ENCODE assay signal across 8 mouse cellular contexts in the genomic region with DNA sequence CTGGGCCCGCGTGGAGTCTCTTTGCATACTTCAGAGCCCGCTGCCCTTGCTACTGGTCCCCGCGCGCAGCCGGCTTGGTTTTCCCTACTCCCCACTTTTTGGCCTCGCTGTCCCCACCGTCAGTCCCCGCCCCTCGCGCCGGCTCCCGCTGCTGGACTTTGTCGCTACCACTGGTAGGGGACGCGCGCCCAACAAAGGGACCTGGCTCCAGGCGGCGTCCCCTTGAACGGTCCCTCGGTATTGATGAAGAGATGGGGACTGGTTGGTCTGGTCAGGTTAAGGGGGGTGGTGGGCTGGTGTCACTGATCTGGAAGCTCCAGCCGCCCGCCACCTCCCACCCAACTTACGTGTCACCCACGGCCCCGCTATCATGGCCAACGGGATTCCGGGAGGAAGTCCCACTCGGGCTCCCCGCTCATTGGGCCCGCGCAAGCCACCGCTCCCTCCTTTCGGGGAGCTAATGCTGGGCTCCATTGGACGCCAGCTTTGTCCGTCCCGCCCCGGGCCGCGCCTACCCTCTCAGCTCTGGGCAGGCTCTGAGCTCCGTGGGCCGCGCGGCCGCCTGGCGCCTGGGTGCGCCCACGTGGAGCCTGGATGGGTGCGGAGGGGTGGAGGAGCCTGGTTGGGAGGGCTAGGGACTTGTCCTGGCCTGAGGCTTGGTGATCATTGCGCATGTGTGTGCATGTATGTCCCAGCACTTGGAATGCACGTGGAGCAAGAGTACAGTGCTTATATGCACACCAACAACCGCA. TPM values are rescaled to one million over a fixed set of nuclear protein-coding genes. Genes with fewer than 3 reads are reported as not detected.
A peak's percentile ranks its signal among the peaks of the same experiment; 100 is the strongest.
DNase-seq lines count a peak whose midpoint lies in the region; ATAC-seq and TF ChIP-seq lines count a peak whose summit lies in the region.

A gene (minus strand): TSS at position 399 of the 752 bp plus-strand sequence.

- peak; percentile 100 for ATAC-seq in embryonic facial prominence, embryonic 15.5 days (ENCODE audit: insufficient number of reproducible peaks, low FRiP score, low TSS enrichment, low read depth)
- peak; percentile 98 for ATAC-seq in limb, embryonic 14.5 days (ENCODE audit: low FRiP score, low read depth)
- peak; percentile 98 for ATAC-seq in midbrain, postnatal 0 days (ENCODE audit: low FRiP score)

- no peaks in the 10 kb centered on the region for H3K36me3 ChIP-seq in embryonic facial prominence, embryonic 15.5 days
- no peaks in the 10 kb centered on the region for H3K36me3 ChIP-seq in limb, embryonic 14.5 days (ENCODE audit: control insufficient read depth, insufficient read depth, low read length)
- no peaks in the 10 kb centered on the region for H3K36me3 ChIP-seq in midbrain, postnatal 0 days (ENCODE audit: insufficient read depth, low read length)

- peak; percentile 33; the same call in 1 of the 2 replicates for TF ChIP-seq POLR2A in bone marrow, adult 2 months (IDR thresholded peaks at IDR 0.05; ENCODE audit: borderline replicate concordance, control insufficient read depth, low read depth, low read length)
- peak; percentile 86; the same call in 1 of the 2 replicates for TF ChIP-seq POLR2A in limb, embryonic 14.5 days (IDR thresholded peaks at IDR 0.05; ENCODE audit: borderline replicate concordance, extremely low read depth, insufficient read depth, insufficient read length)

- H3K9me3 ChIP-seq in embryonic facial prominence, embryonic 15.5 days (replicated peaks): no peaks in the 10 kb centered on the region
- H3K9me3 ChIP-seq in limb, embryonic 14.5 days (ENCODE audit: control insufficient read depth, low read length): no peaks in the 10 kb centered on the region
- no peaks in the 10 kb centered on the region for H3K9me3 ChIP-seq in midbrain, postnatal 0 days (ENCODE audit: low read length)

- peak within 1 kb of the TSS; percentile 75 for H3K9ac ChIP-seq in embryonic facial prominence, embryonic 15.5 days
- peak within 1 kb of the TSS; percentile 75 for H3K9ac ChIP-seq in limb, embryonic 14.5 days (ENCODE audit: low read depth, low read length, severe bottlenecking)
- peak within 1 kb of the TSS; percentile 70 for H3K9ac ChIP-seq in midbrain, postnatal 0 days (replicated peaks; ENCODE audit: low read length, poor library complexity, severe bottlenecking)

- TF ChIP-seq CTCF in bone marrow, adult 2 months (IDR thresholded peaks at IDR 0.05; ENCODE audit: control insufficient read depth, insufficient read depth, low read length): no peak
- TF ChIP-seq CTCF in midbrain, postnatal 0 days (IDR thresholded peaks at IDR 0.05): no peak

- peak within 1 kb of the TSS; percentile 76 for H3K4me2 ChIP-seq in embryonic facial prominence, embryonic 15.5 days (replicated peaks)
- peak within 1 kb of the TSS; percentile 79 for H3K4me2 ChIP-seq in limb, embryonic 14.5 days (replicated peaks; ENCODE audit: low read depth, low read length, severe bottlenecking)
- peak within 1 kb of the TSS; percentile 87 for H3K4me2 ChIP-seq in midbrain, postnatal 0 days (ENCODE audit: low read depth, low read length, poor library complexity, severe bottlenecking)

- under 1% methylated on average over 53 of the region's 53 CpGs for WGBS in bone marrow, adult 2 months
- 0% methylated on average over 53 of the region's 53 CpGs for WGBS in embryonic facial prominence, embryonic 15.5 days
- WGBS in limb, embryonic 14.5 days: under 1% methylated on average over 44 of the region's 53 CpGs
- WGBS in midbrain, postnatal 0 days: under 1% methylated on average over 53 of the region's 53 CpGs

- peak; percentile 95 for DNase-seq in 3T3-L1 (ENCODE audit: low read depth, low spot score)
- peak; percentile 94 for DNase-seq in heart, adult 8-10 months (ENCODE audit: low spot score)
- DNase-seq in kidney, adult 9 months: peak; percentile 90
- peak; percentile 95 for DNase-seq in limb, embryonic 14.5 days (ENCODE audit: low spot score)
- DNase-seq in midbrain, postnatal 0 days (ENCODE audit: low spot score): peak; percentile 96
- DNase-seq in spleen, postnatal 14 days (ENCODE audit: low spot score in 2 of 2): peak; percentile 81 to 86

- peak within 1 kb of the TSS; percentile 97 for H3K4me3 ChIP-seq in bone marrow, adult 2 months (replicated peaks; ENCODE audit: control insufficient read depth, low read depth, low read length)
- peak within 1 kb of the TSS; percentile 83 for H3K4me3 ChIP-seq in embryonic facial prominence, embryonic 15.5 days (replicated peaks)
- H3K4me3 ChIP-seq in limb, embryonic 14.5 days (replicated peaks; ENCODE audit: low read length): peak within 1 kb of the TSS; percentile 80
- H3K4me3 ChIP-seq in midbrain, postnatal 0 days (ENCODE audit: low read depth, low read length): peak within 1 kb of the TSS; percentile 77

- no peaks in the 10 kb centered on the region for H3K27me3 ChIP-seq in embryonic facial prominence, embryonic 15.5 days
- no peaks in the 10 kb centered on the region for H3K27me3 ChIP-seq in limb, embryonic 14.5 days (ENCODE audit: control insufficient read depth, insufficient read depth, low read length)
- no peaks in the 10 kb centered on the region for H3K27me3 ChIP-seq in midbrain, postnatal 0 days (ENCODE audit: insufficient read depth, low read length)

- H3K27ac ChIP-seq in bone marrow, adult 2 months (ENCODE audit: control insufficient read depth, insufficient read depth, low read depth, low read length, poor library complexity): peak within 1 kb of the TSS; percentile 78
- H3K27ac ChIP-seq in embryonic facial prominence, embryonic 15.5 days (replicated peaks): peak within 1 kb of the TSS; percentile 93
- peak within 1 kb of the TSS; percentile 83 for H3K27ac ChIP-seq in limb, embryonic 14.5 days (replicated peaks; ENCODE audit: low read depth, low read length)
- peak within 1 kb of the TSS; percentile 77 for H3K27ac ChIP-seq in midbrain, postnatal 0 days (ENCODE audit: low read depth, low read length)

- H3K4me1 ChIP-seq in bone marrow, adult 2 months (ENCODE audit: control insufficient read depth, insufficient read depth, low read length): peaks cover 2% of the 10 kb centered on the region; the same call in 1 of the 2 replicates
- peaks cover 23% of the 10 kb centered on the region for H3K4me1 ChIP-seq in embryonic facial prominence, embryonic 15.5 days
- peaks cover 27% of the 10 kb centered on the region for H3K4me1 ChIP-seq in limb, embryonic 14.5 days (ENCODE audit: control insufficient read depth, insufficient read depth, low read length)
- H3K4me1 ChIP-seq in midbrain, postnatal 0 days (ENCODE audit: insufficient read depth, low read length): no peaks in the 10 kb centered on the region

RNA-seq across cellular contexts. Expression of the gene that starts here (rescaled TPM):
- polyA plus RNA-seq in bone marrow, adult 2 months (2011; ENCODE audit: insufficient read depth, insufficient read length, low replicate concordance, missing spikeins): 26.7 and 51.2 TPM in 2 replicates
- 61.5 and 68.2 TPM in 2 replicates for polyA plus RNA-seq in embryonic facial prominence, embryonic 15.5 days (2015; fragmentation: Nextera tagmentation; extraction: Ambion mirVana)
- total RNA-seq in heart, adult 8-10 months (2022): 10 to 100 TPM; 16.5 to 20.4 (median 18.7) TPM
- 60.6 and 68.0 TPM in 2 replicates for polyA plus RNA-seq in limb, embryonic 14.5 days (2012; rRNA removed)
- 44.2 and 51.0 TPM in 2 replicates for polyA plus RNA-seq in limb, embryonic 14.5 days (2014; fragmentation: Nextera tagmentation; extraction: Ambion mirVana)
- total RNA-seq in midbrain, postnatal 0 days (2014; rRNA removed): 11.9 and 21.7 TPM in 2 replicates
- polyA plus RNA-seq in midbrain, postnatal 0 days (2015; fragmentation: Nextera tagmentation; extraction: Ambion mirVana): 11.5 and 15.4 TPM in 2 replicates

Comparison
In these comparisons a context has a peak if more than half of its experiments do, and no peak if none do; other contexts are left out.
1. Peak in every context shown above with its lines: DNase-seq, ATAC-seq, H3K4me3 ChIP-seq and H3K27ac ChIP-seq.